Mouse (Mus musculus): Measurements from ENCODE around the gene Stk39. TPM values are rescaled to one million over a fixed set of nuclear protein-coding genes. Genes with fewer than 3 reads are reported as not detected.
"Not testable (repeated sequence)": the region's sequence is repeated elsewhere in the genome, so short reads cannot be mapped to it uniquely, and the experiment has no call there.

The Stk39 gene
- polyA plus RNA-seq, 1 experiment = 38.1 TPM

DNA sequence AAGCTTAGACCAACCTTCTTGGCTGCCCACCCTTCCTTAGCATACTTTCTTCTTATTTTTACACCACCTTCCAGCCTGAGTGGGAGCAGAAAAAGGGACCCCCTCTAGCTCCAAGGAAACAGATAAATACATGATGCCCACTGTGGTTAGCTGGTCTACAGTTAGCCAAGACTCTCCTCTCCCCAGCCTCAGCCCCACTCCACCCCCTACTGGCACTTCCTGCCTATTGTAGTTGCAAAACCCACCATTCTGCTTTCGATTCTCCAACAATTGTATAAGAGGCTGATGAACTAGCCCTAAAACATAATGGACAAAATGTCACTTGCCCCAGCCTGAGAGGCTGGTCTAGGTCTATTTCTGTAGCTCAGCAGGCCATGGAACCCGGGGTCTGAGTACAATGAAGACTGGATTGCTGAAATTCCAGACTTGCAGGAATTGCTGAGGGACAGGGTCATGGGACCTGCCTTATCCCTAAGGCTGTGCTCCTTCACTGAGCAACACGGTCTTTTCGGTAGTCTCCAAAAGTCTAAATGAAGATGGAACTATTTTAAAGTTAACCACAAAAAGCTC lies 222.1 kb downstream of the Stk39 start:
- DNase-seq (ENCODE audit: extremely low spot score in 1 of 2, low spot score in 1 of 2) = no peak

DNA sequence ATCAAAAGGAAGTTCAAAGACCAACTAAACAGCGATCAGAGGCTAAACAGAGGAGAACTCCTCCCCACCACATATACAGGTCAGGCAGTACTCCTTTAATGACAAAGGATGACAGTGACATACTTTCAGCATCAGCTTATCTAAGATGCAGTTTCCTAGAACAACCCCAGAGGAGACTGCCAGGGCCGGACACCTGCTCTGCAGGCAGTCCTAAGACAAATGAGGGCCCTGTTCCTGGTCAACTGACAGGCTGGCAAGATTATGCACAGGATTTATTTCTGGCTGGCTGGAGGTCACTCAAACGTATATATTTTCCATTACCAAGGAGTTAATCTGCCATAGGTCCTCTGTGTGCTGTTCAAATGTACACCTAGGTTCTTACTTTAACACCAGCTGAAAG lies 225.8 kb downstream of the Stk39 start:
- no peak for DNase-seq (ENCODE audit: extremely low spot score in 1 of 2, low spot score in 1 of 2)

DNA sequence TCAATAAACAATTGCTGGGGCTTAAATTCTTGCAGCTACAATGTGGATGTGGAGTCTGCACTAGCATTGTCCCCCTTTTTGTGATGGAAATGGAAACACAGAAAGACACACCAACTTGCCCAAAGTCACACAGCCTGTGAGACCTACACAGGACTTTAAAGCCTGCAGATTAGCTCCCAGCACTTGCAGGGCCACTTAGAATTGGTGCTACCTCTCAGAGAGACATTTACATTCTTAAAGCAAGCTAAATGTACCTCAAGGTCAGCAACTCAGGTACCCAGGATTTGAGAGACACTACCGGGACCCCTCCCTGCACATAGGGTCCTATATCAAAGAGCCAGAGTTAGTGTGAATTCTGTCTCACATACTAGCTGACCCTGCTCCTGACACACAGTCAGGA lies 227.5 kb downstream of the Stk39 start:
- no peak for DNase-seq (ENCODE audit: extremely low spot score in 1 of 2, low spot score in 1 of 2)

DNA sequence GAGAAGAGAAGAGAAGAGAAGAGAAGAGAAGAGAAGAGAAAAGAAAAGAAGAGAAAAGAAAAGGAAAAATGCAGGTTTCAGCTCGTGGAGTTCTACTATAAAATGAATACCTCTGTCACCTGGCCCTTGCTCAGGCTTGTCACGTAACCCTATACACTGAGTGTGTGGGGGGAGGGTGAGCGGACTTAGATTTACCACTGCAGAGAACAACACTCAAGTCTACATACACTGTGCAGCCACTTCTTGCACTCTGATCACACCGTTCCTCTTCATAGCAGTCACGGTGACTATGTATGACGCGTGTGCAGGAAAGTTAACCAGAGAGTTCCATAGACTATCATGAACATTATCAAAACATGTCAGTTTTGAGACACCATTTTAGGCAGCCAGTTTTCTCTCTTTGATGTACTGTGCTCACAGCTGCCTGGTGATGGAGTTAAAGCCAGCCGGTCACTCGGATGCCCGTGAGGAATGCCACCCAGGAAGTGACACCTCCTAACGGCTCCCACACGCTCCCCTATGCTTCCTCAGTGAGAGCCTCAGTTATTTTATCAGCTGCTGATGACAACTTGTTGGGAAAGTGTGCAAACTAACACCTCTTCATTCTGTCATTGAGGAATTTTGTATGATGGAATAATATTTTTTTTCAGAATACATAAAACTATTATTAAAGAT lies 228.1 kb downstream of the Stk39 start:
- DNase-seq (ENCODE audit: extremely low spot score in 1 of 2, low spot score in 1 of 2) = no peak

DNA sequence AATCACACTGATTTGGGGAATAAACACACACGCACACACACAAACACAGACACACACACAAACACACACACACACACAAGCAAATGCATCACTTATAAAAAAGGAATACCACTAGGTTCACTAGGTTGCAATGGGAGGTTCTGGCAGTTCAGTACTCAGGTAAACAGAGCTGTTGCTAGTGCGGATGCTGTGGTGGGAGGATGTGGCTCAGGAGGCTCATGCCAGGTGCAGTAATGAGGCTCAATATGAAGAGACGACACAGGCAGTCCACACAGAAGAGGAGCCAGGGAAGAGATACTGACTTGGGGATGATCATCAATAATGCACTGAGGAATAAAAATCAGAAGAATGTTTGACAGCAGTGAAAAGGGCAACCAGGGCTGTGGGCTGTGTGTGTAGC lies 228.8 kb downstream of the Stk39 start:
- DNase-seq (ENCODE audit: extremely low spot score in 1 of 2, low spot score in 1 of 2) = no peak

DNA sequence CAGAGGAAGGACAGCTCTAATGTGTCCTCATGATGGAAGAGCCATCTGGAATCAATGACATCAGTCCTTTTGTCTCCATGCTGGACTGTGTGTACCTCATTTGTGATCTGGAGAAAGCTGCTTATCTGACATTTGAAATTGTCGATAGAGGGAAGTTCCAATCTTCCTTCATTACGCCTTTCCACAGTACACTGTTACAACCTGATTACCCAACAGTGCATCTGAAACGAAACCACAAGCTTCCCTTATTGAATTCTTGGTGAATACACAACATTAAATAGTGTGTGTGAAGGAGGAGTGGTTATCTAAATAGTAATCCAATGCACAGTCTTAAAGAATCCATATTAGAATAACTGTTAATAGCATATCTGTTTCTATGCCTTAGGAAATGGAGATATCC lies 230.0 kb downstream of the Stk39 start:
- no peak for DNase-seq (ENCODE audit: extremely low spot score in 1 of 2, low spot score in 1 of 2)

DNA sequence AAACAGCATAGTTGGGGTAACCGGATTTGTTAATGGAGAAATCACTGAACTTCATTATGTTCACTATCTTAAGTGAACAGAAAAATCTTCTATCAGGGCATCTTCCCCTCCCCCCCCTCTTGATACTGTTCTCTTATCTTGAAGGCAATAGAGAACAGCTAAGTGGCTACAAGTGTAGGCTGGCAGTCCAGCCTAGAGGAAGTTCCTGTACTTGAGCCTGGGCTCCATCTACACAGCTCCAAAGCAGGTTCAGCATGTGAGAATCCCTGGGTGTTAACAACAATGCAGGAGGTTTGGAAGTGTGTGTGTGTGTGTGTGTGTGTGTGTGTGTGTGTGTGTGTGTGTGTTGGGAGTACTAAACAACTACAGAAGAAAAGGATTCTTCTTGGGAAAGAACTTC lies 230.4 kb downstream of the Stk39 start:
- DNase-seq (ENCODE audit: extremely low spot score in 1 of 2, low spot score in 1 of 2) = no peak

DNA sequence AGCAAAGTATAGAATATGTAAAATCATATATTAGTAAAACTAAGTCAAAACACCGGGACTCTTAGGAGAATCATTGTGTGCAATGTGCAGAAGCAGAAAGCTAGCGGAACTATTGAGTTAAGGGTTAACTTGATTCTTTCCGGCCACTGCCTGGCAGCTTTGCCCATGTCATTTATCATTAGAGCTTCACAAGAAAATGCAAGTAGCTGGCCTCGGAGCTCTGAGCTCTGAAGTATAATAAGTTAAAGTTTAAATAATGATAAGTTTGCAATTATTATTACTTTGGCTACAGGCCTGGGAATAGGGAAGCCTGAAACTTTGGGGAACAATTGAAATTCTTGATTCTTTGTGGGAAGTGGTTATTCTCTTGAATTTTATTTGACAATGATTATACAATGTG lies 232.7 kb downstream of the Stk39 start:
- DNase-seq (ENCODE audit: extremely low spot score in 1 of 2, low spot score in 1 of 2) = not testable (repeated sequence)

DNA sequence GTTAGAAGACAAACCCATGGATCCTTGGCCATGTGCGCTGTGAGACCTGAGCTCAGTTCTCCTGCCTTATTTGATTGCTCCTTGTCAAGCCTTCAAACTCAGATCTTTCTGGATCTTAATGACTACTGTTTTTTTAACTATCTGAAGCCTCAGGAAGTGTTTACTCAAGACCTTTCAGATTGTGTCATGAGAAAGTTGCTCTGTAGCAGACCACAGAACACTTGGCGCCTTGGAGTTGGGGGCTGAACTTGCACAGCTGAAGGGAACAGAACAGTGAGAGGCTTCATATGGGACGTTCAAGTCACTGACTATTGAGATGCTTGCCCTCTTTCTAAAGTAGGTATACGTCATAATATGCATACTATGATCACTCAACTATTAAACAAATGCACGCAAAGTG lies 239.1 kb downstream of the Stk39 start:
- no peak for DNase-seq (ENCODE audit: extremely low spot score in 1 of 2, low spot score in 1 of 2)

DNA sequence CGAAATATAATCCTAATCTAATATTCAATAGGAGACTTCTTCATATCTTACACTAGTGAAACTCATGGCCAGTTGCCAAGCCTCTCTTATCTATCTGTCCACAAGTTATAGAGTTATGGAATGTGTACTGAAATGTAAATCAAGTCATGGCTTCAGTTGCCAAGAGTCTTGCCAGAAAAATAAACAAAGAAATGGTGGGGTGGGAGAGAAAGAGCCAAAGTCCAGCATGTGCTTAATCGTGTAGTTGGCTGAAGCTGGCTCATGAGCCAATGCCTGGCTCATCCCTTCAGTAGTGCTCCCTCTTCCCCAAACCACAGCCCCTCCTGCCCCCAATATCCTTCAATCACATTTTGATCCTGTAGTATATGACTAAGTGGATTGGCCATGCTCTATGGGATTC lies 242.2 kb downstream of the Stk39 start:
- no peak for DNase-seq (ENCODE audit: extremely low spot score in 1 of 2, low spot score in 1 of 2)

DNA sequence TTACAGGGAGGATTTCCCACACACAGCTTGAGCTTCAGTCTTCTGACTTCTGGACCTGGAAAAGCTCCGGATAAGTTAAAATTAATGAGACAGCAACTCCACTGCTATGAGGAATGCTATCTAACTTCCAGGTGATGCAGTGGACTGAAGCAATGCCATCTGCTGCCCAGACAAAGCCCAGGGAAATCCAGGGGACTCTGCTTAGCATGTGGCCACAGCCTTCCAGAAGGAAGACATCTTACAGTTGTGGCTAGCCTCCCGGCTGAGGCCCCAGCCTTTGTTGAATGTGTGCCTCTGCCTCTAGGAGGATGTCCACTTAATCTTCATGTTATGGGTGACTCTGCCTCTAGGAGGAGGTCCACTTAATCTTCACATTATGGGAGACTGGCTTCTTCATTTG lies 243.0 kb downstream of the Stk39 start:
- no peak for DNase-seq (ENCODE audit: extremely low spot score in 1 of 2, low spot score in 1 of 2)

DNA sequence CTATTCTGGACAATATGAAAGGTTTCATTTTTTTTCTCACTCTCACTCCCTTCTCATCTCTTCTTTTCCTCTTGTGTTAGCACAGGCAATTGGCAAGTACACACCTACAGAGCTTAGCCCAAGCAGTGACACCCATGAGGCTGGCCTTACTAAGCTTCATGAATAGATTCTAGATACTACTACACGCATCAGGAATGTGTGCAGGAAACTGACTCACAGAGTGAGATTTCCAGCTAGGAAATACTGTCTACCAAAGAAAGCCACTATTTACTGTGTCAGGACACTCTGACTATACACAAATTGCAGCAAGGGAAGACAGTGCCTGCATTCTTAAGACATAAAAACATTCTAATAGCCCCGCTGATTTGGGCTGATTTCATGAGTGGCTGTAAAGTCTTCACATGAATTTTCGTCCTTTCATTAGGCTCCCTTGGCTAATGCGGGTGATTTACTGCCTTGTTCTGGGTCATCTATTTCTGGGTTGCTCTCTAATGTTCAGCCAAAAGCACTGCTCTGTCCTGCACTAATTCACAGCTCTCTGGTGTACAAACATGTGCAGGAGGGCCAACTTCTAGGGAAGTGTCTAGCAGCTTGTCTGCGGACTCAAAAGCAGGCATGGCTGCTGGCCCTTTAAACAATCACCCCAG lies 249.7 kb downstream of the Stk39 start:
- peak in 1 of 2 experiments; percentile 11 for DNase-seq (ENCODE audit: extremely low spot score in 1 of 2, low spot score in 1 of 2)

DNA sequence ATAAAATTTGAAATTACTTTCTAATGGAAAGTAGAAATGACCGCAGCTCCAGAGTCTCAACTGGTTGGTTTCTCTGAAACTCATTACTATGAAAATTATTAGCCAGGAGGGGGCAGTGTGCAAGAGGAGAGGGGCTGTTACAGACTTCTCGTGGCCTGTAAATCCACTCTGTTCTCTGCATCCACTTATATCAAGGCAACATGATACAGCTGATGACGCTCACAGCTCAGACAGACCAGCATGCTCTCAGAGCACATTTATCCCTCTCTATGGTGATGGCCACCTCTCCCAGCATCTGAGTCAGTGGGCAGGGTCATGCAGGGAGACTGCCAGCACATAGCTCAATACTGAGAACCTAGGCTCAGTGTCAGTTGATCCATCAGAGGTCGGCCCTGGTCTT lies 250.8 kb downstream of the Stk39 start:
- peak in 1 of 2 experiments; percentile 37 for DNase-seq (ENCODE audit: extremely low spot score in 1 of 2, low spot score in 1 of 2)

DNA sequence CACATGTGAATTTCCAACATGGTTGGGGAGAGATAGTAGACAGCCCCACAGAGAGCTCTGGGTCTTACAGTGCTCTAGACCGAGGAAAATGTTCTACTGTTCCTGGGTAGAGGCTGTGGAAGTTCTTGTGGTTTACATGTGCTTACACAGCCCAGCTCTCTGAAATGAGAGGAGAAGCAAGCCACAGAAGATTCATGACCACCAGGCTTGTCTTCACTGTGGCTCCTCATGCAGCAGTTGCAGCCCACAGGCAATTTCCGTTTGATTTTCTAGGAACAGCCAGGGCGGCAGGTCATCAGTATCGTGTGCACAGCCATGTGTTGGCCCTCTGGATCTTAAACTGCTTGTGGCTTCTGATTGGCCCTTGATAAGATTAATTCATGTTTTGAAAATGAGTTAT lies 252.2 kb downstream of the Stk39 start:
- no peak for DNase-seq (ENCODE audit: extremely low spot score in 1 of 2, low spot score in 1 of 2)

DNA sequence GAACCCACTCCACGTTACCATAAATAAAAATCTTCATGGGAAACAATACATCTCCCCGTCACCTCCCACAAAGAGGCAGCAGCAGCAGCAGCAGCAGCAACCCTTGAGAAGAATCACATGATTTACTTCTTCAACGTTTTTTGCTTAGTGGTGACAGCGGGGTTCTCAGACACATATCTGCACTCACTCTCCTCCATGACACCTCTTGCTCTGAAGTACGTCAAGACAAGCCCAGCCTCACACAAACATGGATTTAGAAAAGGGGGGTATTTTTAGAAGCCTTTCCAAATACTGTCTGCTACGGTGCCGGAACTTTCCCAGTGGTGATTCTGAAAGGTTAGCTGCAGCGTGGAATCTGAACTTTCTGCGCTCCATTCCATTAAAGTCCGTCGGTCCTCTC lies 256.9 kb downstream of the Stk39 start:
- no peak for DNase-seq (ENCODE audit: extremely low spot score in 1 of 2, low spot score in 1 of 2)

DNA sequence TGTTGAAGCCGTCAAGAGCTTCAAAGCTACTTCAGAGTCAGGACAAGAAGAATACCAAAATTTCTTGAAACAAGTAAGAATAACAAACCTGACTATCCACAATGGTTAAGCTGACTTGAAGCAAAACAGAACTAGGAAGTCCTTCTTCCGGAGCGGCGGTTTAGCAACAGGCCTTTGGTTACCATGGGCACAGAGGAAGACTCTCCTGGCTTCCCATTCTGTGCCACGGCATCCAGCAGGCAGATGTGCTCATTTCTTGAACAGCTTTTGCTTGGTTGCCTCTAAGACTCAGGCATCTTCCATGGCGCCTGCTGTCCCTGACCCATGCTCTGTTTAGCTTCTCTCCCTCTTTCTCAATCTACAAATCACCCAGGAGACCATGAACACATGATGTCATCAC lies 257.7 kb downstream of the Stk39 start:
- no peak for DNase-seq (ENCODE audit: extremely low spot score in 1 of 2, low spot score in 1 of 2)

DNA sequence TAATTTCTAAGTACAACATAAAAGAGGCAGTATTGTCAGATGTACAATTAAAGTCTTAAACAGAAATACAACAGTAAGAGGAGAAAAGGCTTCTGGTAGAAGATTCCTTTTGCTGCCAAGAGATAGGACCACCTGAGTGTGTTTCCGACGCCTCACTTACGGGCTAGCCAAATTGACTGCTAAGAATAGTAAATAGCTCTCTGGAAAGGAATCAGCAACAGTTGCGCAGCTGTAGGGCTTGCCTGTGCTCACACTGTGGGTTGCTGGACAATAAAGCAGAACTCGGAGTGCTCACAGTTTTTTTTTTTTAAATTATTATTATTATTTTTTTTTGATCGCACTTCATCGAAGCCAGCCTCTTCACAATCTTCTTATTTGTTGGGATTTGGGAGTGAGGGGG lies 260.6 kb downstream of the Stk39 start:
- DNase-seq (ENCODE audit: extremely low spot score in 1 of 2, low spot score in 1 of 2) = no peak

DNA sequence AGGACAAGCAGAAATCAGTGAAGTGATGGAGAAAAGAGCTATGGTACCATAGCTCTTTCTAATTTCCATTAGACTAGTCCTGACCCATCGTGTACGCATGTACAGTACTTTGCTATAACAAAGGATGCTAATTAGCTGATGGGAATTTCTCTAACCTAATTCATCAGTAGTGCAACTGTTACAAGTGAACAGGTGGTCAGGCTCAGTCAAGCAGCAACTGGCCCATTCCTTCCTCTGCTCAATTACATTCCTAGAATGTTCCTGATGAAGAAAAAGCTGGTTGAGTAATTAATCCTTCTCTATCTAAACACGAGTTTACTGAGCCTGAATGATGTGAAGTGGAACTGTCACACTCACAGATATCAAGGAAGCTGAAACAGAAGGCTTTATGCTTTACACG lies 275.8 kb downstream of the Stk39 start:
- no peak for DNase-seq (ENCODE audit: extremely low spot score in 1 of 2, low spot score in 1 of 2)

DNA sequence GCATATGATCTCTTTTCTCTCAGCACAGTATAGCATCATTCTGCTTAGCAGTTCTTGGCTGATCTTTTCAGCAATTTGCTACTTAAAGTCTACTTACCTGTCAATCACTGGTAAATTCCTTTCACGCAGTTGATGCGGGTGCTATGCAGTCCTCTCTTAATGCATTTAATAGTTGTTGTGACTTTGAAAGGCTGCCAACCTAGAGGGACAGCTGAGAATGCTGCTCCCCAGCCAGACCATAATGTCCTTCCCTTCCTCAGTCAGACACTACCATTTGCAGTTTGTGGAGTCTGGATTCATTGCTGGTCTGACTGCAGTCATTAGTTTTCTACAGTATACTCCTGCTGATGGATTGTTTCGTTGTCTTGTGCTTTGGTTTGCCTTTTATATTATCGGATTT lies 277.6 kb downstream of the Stk39 start:
- no peak for DNase-seq (ENCODE audit: extremely low spot score in 1 of 2, low spot score in 1 of 2)

DNA sequence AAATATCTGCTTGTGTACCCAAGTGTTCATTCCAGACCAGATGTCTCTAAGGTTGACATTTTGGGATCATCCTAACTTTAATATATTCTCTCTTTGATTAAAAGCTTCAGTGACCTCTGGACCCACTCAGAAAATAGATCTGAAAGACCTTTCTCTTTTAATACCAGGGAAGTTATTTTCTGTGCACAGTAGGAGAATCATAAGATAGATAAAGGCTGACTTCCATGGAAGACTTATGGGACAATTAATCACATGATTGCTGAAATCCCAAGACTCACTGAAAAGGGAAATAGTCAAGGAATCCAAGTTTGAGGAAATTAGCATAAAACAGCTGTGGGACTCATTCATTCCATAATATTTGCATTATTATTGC lies 278.6 kb downstream of the Stk39 start:
- no peak for DNase-seq (ENCODE audit: extremely low spot score in 1 of 2, low spot score in 1 of 2)

DNA sequence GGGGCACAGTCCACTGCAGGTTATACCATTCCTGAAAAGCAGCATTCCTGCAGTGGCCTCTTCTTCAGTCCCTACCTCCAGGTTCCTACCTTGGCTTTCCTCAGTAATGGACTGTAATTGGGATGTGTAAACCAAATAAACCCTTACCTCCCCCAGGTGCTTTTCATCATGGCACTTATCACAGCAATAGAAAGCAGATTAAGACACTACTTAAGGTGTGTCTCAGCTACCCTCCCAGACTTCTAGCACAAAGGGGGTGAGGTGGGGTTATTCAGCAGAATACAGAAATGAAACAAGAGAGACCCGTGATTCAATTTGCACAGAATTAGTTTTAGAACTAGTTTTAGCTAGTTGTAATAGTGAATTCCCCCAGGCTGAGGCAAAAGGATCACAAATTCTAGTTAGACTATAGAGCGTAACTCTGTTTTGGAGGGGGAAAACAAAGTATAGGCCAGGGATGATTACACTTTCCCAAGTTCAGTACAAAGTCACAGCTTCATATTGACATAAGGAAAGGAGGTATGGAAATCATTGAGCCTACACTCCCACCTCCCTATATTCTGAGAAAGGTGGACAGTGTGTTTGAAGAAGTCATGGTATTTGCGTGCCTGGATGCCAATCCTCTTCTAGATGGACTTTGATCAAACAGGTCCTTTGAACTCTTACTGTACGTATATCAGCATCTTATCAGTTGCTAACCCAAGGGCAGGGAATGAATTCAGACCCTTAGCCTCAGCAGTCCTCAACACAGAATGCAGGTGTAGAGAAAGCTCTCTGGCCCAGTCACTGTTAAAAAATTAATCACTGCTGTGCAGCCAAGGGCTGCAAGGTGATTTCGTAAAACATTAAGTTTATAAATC lies 279.2 kb downstream of the Stk39 start:
- no peak for DNase-seq (ENCODE audit: extremely low spot score in 1 of 2, low spot score in 1 of 2)

Measured in frontal cortex, adult 2 months (tissue).